Mouse (Mus musculus): Measurements from ENCODE around the gene Agfg1.
A peak's percentile ranks its signal among the peaks of the same experiment; 100 is the strongest.

DNA sequence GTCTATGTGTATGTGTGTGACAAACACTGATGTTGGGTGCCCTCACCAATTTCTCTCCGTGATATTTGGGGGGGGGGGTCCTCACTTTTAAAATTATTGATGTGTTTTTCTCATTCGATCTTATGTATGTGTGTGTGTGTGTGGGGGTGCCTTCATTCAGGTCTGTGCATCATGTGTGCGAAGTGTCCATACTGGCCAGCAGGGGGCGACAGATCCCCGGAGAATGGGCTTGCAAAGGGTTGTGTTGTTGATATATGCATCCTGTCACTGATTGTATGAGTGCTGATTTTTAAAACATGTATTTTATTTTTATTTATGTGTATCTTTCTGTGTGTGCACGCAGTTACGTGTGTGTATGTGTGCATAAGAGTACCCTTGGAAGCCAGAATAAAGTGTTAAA is 35.7 kb upstream of the Agfg1 start:
- TF ChIP-seq NRF1 (IDR thresholded peaks at IDR 0.05; ENCODE audit: insufficient read depth, low read depth, low read length, poor library complexity, severe bottlenecking) (no peak), MEF2A (IDR thresholded peaks at IDR 0.05; ENCODE audit: extremely low read depth, insufficient replicate concordance, low read depth, low read length, poor library complexity, severe bottlenecking) (no peak), CTCF (IDR thresholded peaks at IDR 0.05 in 2 of 3, conservative IDR thresholded peaks at IDR 0.05 in 1 of 3; ENCODE audit: control insufficient read depth in 1 of 3, insufficient read depth in 1 of 3, low read depth in 2 of 3, low read length in 3 of 3, poor library complexity in 1 of 3, severe bottlenecking in 1 of 3) (peak; percentile 76 to 93 (median 86)), UBTF (IDR thresholded peaks at IDR 0.05; ENCODE audit: borderline replicate concordance, insufficient read depth, low read depth, low read length) (no peak), TCF12 (IDR thresholded peaks at IDR 0.05; ENCODE audit: low read depth, low read length) (no peak), POLR2A (IDR thresholded peaks at IDR 0.05; ENCODE audit: control insufficient read depth in 1 of 2, insufficient read depth in 1 of 2, low read depth in 1 of 2, low read length in 2 of 2, poor library complexity in 1 of 2) (no peak), MXI1 (IDR thresholded peaks at IDR 0.05; ENCODE audit: low read depth, low read length) (no peak), GATA1 (IDR thresholded peaks at IDR 0.05; ENCODE audit: low read depth, low read length) (no peak), MYC (IDR thresholded peaks at IDR 0.05; ENCODE audit: low read depth, low read length) (no peak), SMC3 (IDR thresholded peaks at IDR 0.05; ENCODE audit: low read depth, low read length) (peak; percentile 94)
